Mouse (Mus musculus): ENCODE data around the gene Tcp10c. TPM values are rescaled to one million over a fixed set of nuclear protein-coding genes. Genes with fewer than 3 reads are reported as not detected.
"Not testable (repeated sequence)": the region's sequence is repeated elsewhere in the genome, so short reads cannot be mapped to it uniquely, and the experiment has no call there.

Tcp10c gene
- polyA plus RNA-seq, 1 experiment from 2014 or later = not detected

- H3K27me3 ChIP-seq; H3K9me3 ChIP-seq (replicated peaks); H3K4me2 ChIP-seq (replicated peaks); H3K9ac ChIP-seq; H3K27ac ChIP-seq (replicated peaks); ATAC-seq (ENCODE audit: insufficient number of reproducible peaks, low FRiP score, low TSS enrichment, low read depth); H3K36me3 ChIP-seq; H3K4me3 ChIP-seq (replicated peaks); H3K4me1 ChIP-seq: not testable (repeated sequence)
- 71% methylated on average over 2 of the region's 5 CpGs for WGBS
Observed at GRCm38 (mm10) chr17:13425694-13426093, 71.3 kb downstream of the Tcp10c start.

GRCm38 (mm10) chr17:13426508-13426907 is 72.1 kb downstream of the Tcp10c start:
- WGBS = 95% methylated on average over 4 of the region's 6 CpGs
- H3K36me3 ChIP-seq; H3K9ac ChIP-seq; H3K4me3 ChIP-seq (replicated peaks); H3K27me3 ChIP-seq; H3K9me3 ChIP-seq (replicated peaks); H3K4me1 ChIP-seq; H3K27ac ChIP-seq (replicated peaks); ATAC-seq (ENCODE audit: insufficient number of reproducible peaks, low FRiP score, low TSS enrichment, low read depth); H3K4me2 ChIP-seq (replicated peaks): not testable (repeated sequence)

Other genes with a start within 250 kb of the Tcp10c start
- gene Unc93a, start 222.8 kb upstream of the Tcp10c start, polyA plus RNA-seq (2015; fragmentation: Nextera tagmentation; extraction: Ambion mirVana) = not detected in 2 replicates
- gene Smok2a, start 133.4 kb upstream of the Tcp10c start, polyA plus RNA-seq (2015; fragmentation: Nextera tagmentation; extraction: Ambion mirVana) = not detected in 2 replicates
- not detected in 2 replicates for gene Smok2b, start 124.3 kb upstream of the Tcp10c start, polyA plus RNA-seq (2015; fragmentation: Nextera tagmentation; extraction: Ambion mirVana)

All from embryonic facial prominence, embryonic 15.5 days (tissue).